13 mouse cellular contexts compared by ENCODE assay signal in genomic region chr8:123819683-123820610, GRCm38 (mm10). TPM values are rescaled to one million over a fixed set of nuclear protein-coding genes. Genes with fewer than 3 reads are reported as not detected.
DNase-seq lines count a peak whose midpoint lies in the region; ATAC-seq and TF ChIP-seq lines count a peak whose summit lies in the region.
"Had no signal": no experiment of that assay in that cellular context is flagged by ENCODE, and none has a peak within 500 bp of the region (broad histone marks: within the 10 kb centered on the region; RNA-seq: fewer than 3 reads in every experiment).

No protein-coding gene starts in this region.

- no peaks in the 10 kb centered on the region for H3K9me3 ChIP-seq in MEL (replicated peaks; ENCODE audit: insufficient read depth, low read length)
- H3K9me3 ChIP-seq in liver, embryonic 14.5 days (ENCODE audit: control insufficient read depth, low read length): no peaks in the 10 kb centered on the region; the same call in 1 of the 2 replicates
- H3K9me3 ChIP-seq: neural tube, embryonic 13.5 days had no signal

- no peak for TF ChIP-seq RAD21 in MEL (IDR thresholded peaks at IDR 0.05; ENCODE audit: low read depth, low read length)

- peaks cover 33 to 49% of the 10 kb centered on the region in 2 experiments for H3K4me1 ChIP-seq in MEL (ENCODE audit: control insufficient read depth in 1 of 2, insufficient read depth in 2 of 2, low read length in 2 of 2)
- H3K4me1 ChIP-seq in cortical plate, adult 2 months (ENCODE audit: control insufficient read depth, insufficient read depth, low read length): peaks cover 10% of the 10 kb centered on the region
- peaks cover 29 to 46% of the 10 kb centered on the region in 2 experiments for H3K4me1 ChIP-seq in liver, embryonic 14.5 days (replicated peaks; ENCODE audit: control insufficient read depth in 2 of 2, insufficient read depth in 2 of 2, low read length in 1 of 2)

- 40% methylated on average over 19 of the region's 19 CpGs for WGBS in liver, embryonic 14.5 days (ENCODE audit: insufficient replicate concordance)

- peak overlapping the region; percentile 86 for H3K27ac ChIP-seq in MEL (ENCODE audit: control insufficient read depth, low read depth, low read length)
- H3K27ac ChIP-seq in cortical plate, adult 2 months (ENCODE audit: insufficient read depth, low read length): 0 out of 2 replicates have a peak overlapping the region, but pooled peaks have one; percentile 12
- peak overlapping the region; percentile 66 for H3K27ac ChIP-seq in liver, embryonic 14.5 days
- H3K27ac ChIP-seq: neural tube, embryonic 13.5 days had no signal

- no peak for TF ChIP-seq POLR2A in MEL (IDR thresholded peaks at IDR 0.05; ENCODE audit: control insufficient read depth in 1 of 2, insufficient read depth in 1 of 2, low read depth in 1 of 2, low read length in 2 of 2, poor library complexity in 1 of 2)
- no peak for TF ChIP-seq POLR2A in cortical plate, adult 2 months (IDR thresholded peaks at IDR 0.05; ENCODE audit: extremely low read depth, insufficient read depth, low read length)

- H3K4me3 ChIP-seq in MEL (ENCODE audit: control insufficient read depth in 1 of 2, insufficient read depth in 1 of 2, low read depth in 2 of 2, low read length in 2 of 2): peak overlapping the region in 1 of 2 experiments; percentile 10; a peak in 2 of 4 replicates
- H3K4me3 ChIP-seq in cortical plate, adult 2 months (ENCODE audit: insufficient read depth, low read length): no peak overlapping the region
- H3K4me3 ChIP-seq in liver, embryonic 14.5 days (ENCODE audit: insufficient read depth in 1 of 2, low read depth in 2 of 2, low read length in 2 of 2): peak overlapping the region in 1 of 2 experiments; percentile 20; a peak in 2 of 4 replicates
- H3K4me3 ChIP-seq: neural tube, embryonic 13.5 days had no signal

- H3K36me3 ChIP-seq in MEL (ENCODE audit: control insufficient read depth in 1 of 2, insufficient read depth in 2 of 2, low read length in 2 of 2): peaks cover 13 to 54% of the 10 kb centered on the region in 2 experiments
- H3K36me3 ChIP-seq in liver, embryonic 14.5 days (replicated peaks; ENCODE audit: control insufficient read depth, insufficient read depth, low read depth): no peaks in the 10 kb centered on the region; the same call in 1 of the 2 replicates

- peak overlapping the region; percentile 64 for H3K4me2 ChIP-seq in liver, embryonic 14.5 days (ENCODE audit: low read depth)
- H3K4me2 ChIP-seq: neural tube, embryonic 13.5 days had no signal

- peak overlapping the region; percentile 46 for H3K9ac ChIP-seq in MEL (ENCODE audit: control insufficient read depth, low read depth, low read length, poor library complexity, severe bottlenecking)
- H3K9ac ChIP-seq in liver, embryonic 14.5 days (replicated peaks): peak overlapping the region; percentile 47
- H3K9ac ChIP-seq: neural tube, embryonic 13.5 days had no signal

- H3K27me3 ChIP-seq in MEL (ENCODE audit: control insufficient read depth in 1 of 2, insufficient read depth in 2 of 2, low read length in 2 of 2): no peaks in the 10 kb centered on the region
- no peaks in the 10 kb centered on the region for H3K27me3 ChIP-seq in liver, embryonic 14.5 days (ENCODE audit: control insufficient read depth, insufficient read depth, low read length)
- H3K27me3 ChIP-seq: neural tube, embryonic 13.5 days had no signal

- TF ChIP-seq CTCF in MEL (IDR thresholded peaks at IDR 0.05 in 2 of 3, conservative IDR thresholded peaks at IDR 0.05 in 1 of 3; ENCODE audit: control insufficient read depth in 1 of 3, insufficient read depth in 1 of 3, low read depth in 2 of 3, low read length in 3 of 3, poor library complexity in 1 of 3, severe bottlenecking in 1 of 3): no peak
- TF ChIP-seq CTCF in cortical plate, adult 2 months (IDR thresholded peaks at IDR 0.05; ENCODE audit: extremely low read depth, insufficient read depth, low read length): no peak
- no peak for TF ChIP-seq CTCF in liver, embryonic 14.5 days (IDR thresholded peaks at IDR 0.05; ENCODE audit: low read depth)

- peak; percentile 76 to 86 for TF ChIP-seq EP300 in MEL (IDR thresholded peaks at IDR 0.05; ENCODE audit: low read depth in 1 of 2, low read length in 2 of 2)
- TF ChIP-seq EP300 in liver, embryonic 14.5 days (IDR thresholded peaks at IDR 0.05; ENCODE audit: low read depth): peak; percentile 62

- peak; percentile 76 for DNase-seq in MEL (ENCODE audit: low read depth, low spot score)
- peak; percentile 53 for DNase-seq in kidney, postnatal 14 days
- no peak for DNase-seq in liver, embryonic 14.5 days (ENCODE audit: low read depth in 3 of 3, low spot score in 3 of 3)
- no peak for DNase-seq in right cerebral cortex, postnatal 25 days
- no peak for DNase-seq in heart, adult 18-20 months
- no peak for DNase-seq in MN1 (ENCODE audit: low spot score)
- DNase-seq: adrenal gland, postnatal 36 days; cerebellum, adult 9-11 months; gastrocnemius, postnatal 36 days; thymus, postnatal 14 days had no signal

- peaks cover 22% of the 10 kb centered on the region for H3K79me2 ChIP-seq in MEL (ENCODE audit: control insufficient read depth, insufficient read depth, low read length, poor library complexity)

- ATAC-seq in liver, embryonic 14.5 days (ENCODE audit: insufficient read depth): peak; percentile 68
- ATAC-seq in megakaryocyte, adult 5-6 weeks (ENCODE audit: poor library complexity, severe bottlenecking): no peak

TF ChIP-seq in MEL, 35 proteins besides CTCF, POLR2A, EP300 and RAD21:
- TF ChIP-seq CHD1 (IDR thresholded peaks at IDR 0.05; ENCODE audit: low read depth, low read length) (no peak), RCOR1 (IDR thresholded peaks at IDR 0.05; ENCODE audit: low read depth, low read length) (peak; percentile 70), NELFE (IDR thresholded peaks at IDR 0.05; ENCODE audit: low read depth, low read length) (no peak), TCF12 (IDR thresholded peaks at IDR 0.05; ENCODE audit: low read depth, low read length) (peak; percentile 84), SIN3A (IDR thresholded peaks at IDR 0.05; ENCODE audit: low read length) (0 out of 2 replicates have a peak, but pooled peaks have one; percentile 41), CHD2 (IDR thresholded peaks at IDR 0.05; ENCODE audit: low read length) (no peak), MYC (IDR thresholded peaks at IDR 0.05; ENCODE audit: low read depth, low read length) (0 out of 2 replicates have a peak, but pooled peaks have one; percentile 28), POLR2AphosphoS2 (IDR thresholded peaks at IDR 0.05; ENCODE audit: low read length) (peak; percentile 28; the same call in 1 of the 2 replicates), ZKSCAN1 (IDR thresholded peaks at IDR 0.05; ENCODE audit: low read depth, low read length) (no peak), JUND (IDR thresholded peaks at IDR 0.05; ENCODE audit: low read depth, low read length) (no peak), MXI1 (IDR thresholded peaks at IDR 0.05; ENCODE audit: low read depth, low read length) (peak; percentile 72), TAL1 (IDR thresholded peaks at IDR 0.05; ENCODE audit: low read length) (peak; percentile 71), MAX (IDR thresholded peaks at IDR 0.05; ENCODE audit: low read length) (0 out of 2 replicates have a peak, but pooled peaks have one; percentile 42), ETS1 (IDR thresholded peaks at IDR 0.05; ENCODE audit: low read depth, low read length) (peak; percentile 83), GATA1 (IDR thresholded peaks at IDR 0.05; ENCODE audit: low read depth, low read length) (peak; percentile 64), MYB (IDR thresholded peaks at IDR 0.05; ENCODE audit: low read depth, low read length) (peak; percentile 36; the same call in 1 of the 2 replicates), TBP (IDR thresholded peaks at IDR 0.05; ENCODE audit: low read depth, low read length) (no peak), SMC3 (IDR thresholded peaks at IDR 0.05; ENCODE audit: low read depth, low read length) (no peak), MAZ (IDR thresholded peaks at IDR 0.05; ENCODE audit: low read depth, low read length) (peak; percentile 71; the same call in 1 of the 2 replicates)

RNA-seq across cellular contexts. Expression of gene Rab4a, which starts 14.2 kb away (rescaled TPM):
- 22.2 and 23.1 TPM in 2 replicates for total RNA-seq in MEL (2012; rRNA removed)
- 10 to 100 TPM in 1 of 2 experiments, not detected in 1; 44.6 TPM for polyA plus RNA-seq in MEL (2012; ENCODE audit: insufficient read depth in 1 of 2, insufficient read length in 2 of 2, low read depth in 1 of 2, low replicate concordance in 2 of 2, missing spikeins in 1 of 2)
- polyA plus RNA-seq in cortical plate, adult 2 months (2012; rRNA removed): 72.5 and 72.7 TPM in 2 replicates
- polyA plus RNA-seq in liver, embryonic 14.5 days (2012; rRNA removed): 12.6 and 12.9 TPM in 2 replicates
- 23.7 and 24.2 TPM in 2 replicates for polyA plus RNA-seq in liver, embryonic 14.5 days (2014; fragmentation: Nextera tagmentation; extraction: Ambion mirVana)
- 1 to 10 TPM; 8.6 to 8.9 TPM for total RNA-seq in heart, adult 18-20 months (2021)
- 1.2 and 2.1 TPM in 2 replicates for total RNA-seq in megakaryocyte, adult 5-6 weeks (2015)
- total RNA-seq in megakaryocyte, adult 5-6 weeks (2017): 0.26 and 1.1 TPM in 2 replicates

RNA-seq across cellular contexts. Expression of gene Ccsap, which starts 40.1 kb away (rescaled TPM):
- total RNA-seq in MEL (2012; rRNA removed): 6.7 and 7.0 TPM in 2 replicates
- 10 to 100 TPM in 1 of 2 experiments, not detected in 1; 12.1 TPM for polyA plus RNA-seq in MEL (2012; ENCODE audit: insufficient read depth in 1 of 2, insufficient read length in 2 of 2, low read depth in 1 of 2, low replicate concordance in 2 of 2, missing spikeins in 1 of 2)
- polyA plus RNA-seq in cortical plate, adult 2 months (2012; rRNA removed): 45.1 and 48.1 TPM in 2 replicates
- 2.9 and 3.5 TPM in 2 replicates for polyA plus RNA-seq in liver, embryonic 14.5 days (2012; rRNA removed)
- 2.4 and 2.7 TPM in 2 replicates for polyA plus RNA-seq in liver, embryonic 14.5 days (2014; fragmentation: Nextera tagmentation; extraction: Ambion mirVana)
- total RNA-seq in heart, adult 18-20 months (2021): under 1 TPM; 0.57 to 0.93 TPM
- total RNA-seq in megakaryocyte, adult 5-6 weeks (2015): 8.0 and 9.2 TPM in 2 replicates
- 11.1 and 11.7 TPM in 2 replicates for total RNA-seq in megakaryocyte, adult 5-6 weeks (2017)

Comparison
In these comparisons a context has a peak if more than half of its experiments do, and no peak if none do; other contexts are left out.
1. DNase-seq: peak in MEL (single experiment) and kidney, postnatal 14 days (single experiment); none in liver, embryonic 14.5 days (0 of 3), right cerebral cortex, postnatal 25 days (single experiment), heart, adult 18-20 months (0 of 2) and MN1 (single experiment).
2. H3K27ac ChIP-seq: peak in every context shown above with its lines; median percentile 86 in MEL; 66 in liver, embryonic 14.5 days; 12 in cortical plate, adult 2 months.